Mouse (Mus musculus): ENCODE results near the gene Apba2. TPM values are rescaled to one million over a fixed set of nuclear protein-coding genes. Genes with fewer than 3 reads are reported as not detected.
A peak's percentile ranks its signal among the peaks of the same experiment; 100 is the strongest.

The Apba2 gene
- 3.1 and 3.2 TPM in 2 replicates for polyA plus RNA-seq (2015; fragmentation: Nextera tagmentation; extraction: Ambion mirVana)

DNA sequence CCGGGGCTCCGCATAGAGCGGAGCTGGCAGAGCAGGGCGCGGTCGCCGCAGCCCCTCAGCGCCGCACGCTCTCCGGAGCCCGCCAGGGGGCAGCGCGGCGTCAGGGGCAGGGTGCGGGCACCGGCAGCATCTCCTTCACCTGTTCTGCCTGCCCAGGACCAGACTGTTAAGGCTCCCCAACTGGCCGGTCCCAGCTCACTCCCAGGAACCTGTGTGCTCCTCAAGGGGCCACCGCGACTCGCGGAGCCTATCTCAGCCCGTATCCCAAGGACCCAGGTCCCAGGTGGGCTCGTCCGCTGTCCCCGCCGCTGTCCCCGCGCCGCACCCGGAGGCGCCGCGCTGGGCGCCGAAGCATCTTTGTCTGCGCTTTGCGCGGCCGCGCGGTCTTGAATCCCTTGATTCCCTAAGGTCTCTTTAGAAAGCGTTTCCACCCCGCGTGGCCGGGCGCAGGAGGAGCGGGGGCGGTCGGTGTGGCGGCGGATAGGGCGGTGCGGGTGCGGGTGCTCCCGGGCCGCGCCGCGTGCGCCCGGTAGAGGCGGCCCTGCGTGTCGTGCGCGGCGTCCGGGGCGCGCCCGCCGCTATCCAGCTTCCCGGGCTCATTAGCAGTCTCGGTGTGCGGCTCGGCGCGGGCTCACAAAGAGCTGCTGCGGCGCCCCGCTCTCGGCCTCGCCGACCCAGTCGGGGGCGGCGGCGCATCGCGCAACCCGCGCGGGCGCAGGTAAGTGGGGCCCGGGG is at the start of gene Apba2:
Gene Apba2 (plus strand): TSS at position 171 of the 735 bp plus-strand sequence.
- Histone ChIP-seq H3K36me3 (ENCODE audit: insufficient read depth, low read length) (no peaks in the 10 kb centered on the region), H3K9ac (replicated peaks; ENCODE audit: low read length) (peak within 1 kb of the TSS; percentile 68), H3K4me2 (replicated peaks; ENCODE audit: low read depth, low read length) (peak within 1 kb of the TSS; percentile 93), H3K4me3 (ENCODE audit: low read length) (peak within 1 kb of the TSS; percentile 58), H3K4me1 (ENCODE audit: insufficient read depth, low read length) (peaks cover 7% of the 10 kb centered on the region), H3K27ac (ENCODE audit: low read length) (no peak within 1 kb of the TSS), H3K27me3 (ENCODE audit: insufficient read depth, low read length) (peaks cover 40% of the 10 kb centered on the region), H3K9me3 (ENCODE audit: low read length) (peaks cover 4% of the 10 kb centered on the region; the same call in 1 of the 2 replicates)
- peak; percentile 77 for ATAC-seq (ENCODE audit: low FRiP score, low TSS enrichment)
- WGBS: under 1% methylated on average over 87 of the region's 96 CpGs

DNA sequence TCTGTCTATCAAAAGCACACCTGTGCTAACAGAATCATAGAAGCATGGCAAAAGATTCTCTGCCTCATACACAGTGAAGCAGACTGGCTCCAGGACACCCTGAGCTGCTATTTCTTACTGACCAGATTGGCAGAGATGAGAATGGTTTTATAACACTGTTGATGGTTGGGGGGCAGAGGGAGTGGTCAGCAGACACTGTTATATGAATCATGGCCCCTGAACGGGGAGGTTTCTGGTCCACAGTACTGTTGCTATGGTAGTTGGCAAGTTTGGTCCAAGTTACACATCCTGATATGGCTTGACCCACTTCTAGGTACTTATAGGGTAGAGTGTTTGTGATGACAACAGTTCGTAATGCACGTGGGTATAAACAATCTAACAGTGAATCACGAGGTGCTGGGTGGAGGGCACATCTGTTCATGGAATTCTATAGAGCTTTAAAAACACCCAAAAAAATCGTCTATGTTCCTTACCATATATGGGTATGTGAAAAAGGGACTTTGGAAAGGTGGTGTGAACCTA is 49.6 kb upstream of the Apba2 start:
- no peak overlapping the region for H3K27ac ChIP-seq (ENCODE audit: low read length)
- no peaks in the 10 kb centered on the region for H3K9me3 ChIP-seq (ENCODE audit: low read length)
- no peak for ATAC-seq (ENCODE audit: low FRiP score, low TSS enrichment)
- no peak overlapping the region for H3K4me2 ChIP-seq (replicated peaks; ENCODE audit: low read depth, low read length)
- H3K36me3 ChIP-seq (ENCODE audit: insufficient read depth, low read length): no peaks in the 10 kb centered on the region
- WGBS: 79% methylated on average over 5 of the region's 5 CpGs
- H3K27me3 ChIP-seq (ENCODE audit: insufficient read depth, low read length): no peaks in the 10 kb centered on the region
- H3K4me1 ChIP-seq (ENCODE audit: insufficient read depth, low read length): no peaks in the 10 kb centered on the region
- no peak overlapping the region for H3K4me3 ChIP-seq (ENCODE audit: low read length)
- H3K9ac ChIP-seq (replicated peaks; ENCODE audit: low read length): no peak overlapping the region

DNA sequence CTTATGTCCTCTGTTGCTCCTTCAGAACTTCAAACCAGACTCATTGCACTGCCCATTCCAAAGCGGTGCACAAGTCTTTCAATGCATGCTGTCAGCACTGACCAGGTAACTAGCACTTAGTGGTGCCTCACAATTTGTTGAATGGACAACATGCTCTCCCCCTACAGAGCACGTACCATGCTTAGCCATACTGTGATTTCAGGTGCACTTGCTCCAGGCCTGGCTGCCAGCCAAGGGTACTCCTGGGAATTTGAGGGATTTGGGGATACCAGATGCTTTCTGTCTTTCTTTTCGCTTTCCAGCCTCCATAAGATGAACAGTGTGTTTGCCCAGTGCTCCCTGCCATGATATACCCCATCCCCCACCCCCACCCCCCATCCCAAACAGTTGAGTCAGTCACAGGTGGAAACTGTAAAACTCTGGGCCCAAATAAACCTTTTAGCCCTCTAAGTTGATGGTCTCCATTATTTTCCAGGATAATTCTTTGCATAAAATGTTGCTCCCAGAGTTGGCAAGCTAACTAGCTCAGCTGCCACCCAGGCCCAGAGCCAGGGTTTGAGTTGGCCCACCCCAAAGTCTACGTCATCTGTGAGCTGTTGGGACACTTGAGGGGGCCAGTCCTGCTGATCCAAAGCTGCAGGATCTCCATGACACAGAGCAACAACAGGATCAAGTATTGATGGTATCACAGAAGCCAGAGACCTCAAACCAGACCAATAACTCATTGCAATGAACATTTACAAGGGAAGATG is 48.9 kb upstream of the Apba2 start:
- Histone ChIP-seq H3K9ac (replicated peaks; ENCODE audit: low read length) (no peak overlapping the region), H3K27me3 (ENCODE audit: insufficient read depth, low read length) (no peaks in the 10 kb centered on the region), H3K4me2 (replicated peaks; ENCODE audit: low read depth, low read length) (no peak overlapping the region), H3K36me3 (ENCODE audit: insufficient read depth, low read length) (no peaks in the 10 kb centered on the region), H3K9me3 (ENCODE audit: low read length) (no peaks in the 10 kb centered on the region), H3K27ac (ENCODE audit: low read length) (no peak overlapping the region), H3K4me3 (ENCODE audit: low read length) (no peak overlapping the region), H3K4me1 (ENCODE audit: insufficient read depth, low read length) (no peaks in the 10 kb centered on the region)
- no peak for ATAC-seq (ENCODE audit: low FRiP score, low TSS enrichment)
- 70% methylated on average over 4 of the region's 4 CpGs for WGBS

DNA sequence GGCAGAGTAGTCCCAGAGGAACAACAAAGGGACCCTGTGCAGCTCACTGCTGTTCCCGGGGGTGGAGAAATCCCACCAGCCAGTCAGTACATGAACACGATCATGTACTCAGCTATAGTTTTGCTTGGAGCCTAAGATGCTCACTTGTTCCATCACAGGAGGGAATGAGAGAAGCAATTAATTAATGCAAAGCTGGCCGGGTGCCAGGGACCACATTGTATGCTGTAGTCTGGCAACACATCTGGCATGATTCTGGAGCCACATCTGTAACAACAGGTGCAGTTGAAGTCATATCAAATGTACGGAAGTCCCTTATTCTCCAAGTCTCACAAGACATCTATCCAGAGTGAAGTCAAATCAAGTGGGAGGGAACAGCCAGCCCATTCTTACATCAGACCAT is 45.3 kb upstream of the Apba2 start:
- Histone ChIP-seq H3K4me1 (ENCODE audit: insufficient read depth, low read length) (no peaks in the 10 kb centered on the region), H3K4me2 (replicated peaks; ENCODE audit: low read depth, low read length) (no peak overlapping the region), H3K4me3 (ENCODE audit: low read length) (no peak overlapping the region), H3K9ac (replicated peaks; ENCODE audit: low read length) (no peak overlapping the region), H3K9me3 (ENCODE audit: low read length) (no peaks in the 10 kb centered on the region), H3K27ac (ENCODE audit: low read length) (no peak overlapping the region), H3K27me3 (ENCODE audit: insufficient read depth, low read length) (no peaks in the 10 kb centered on the region), H3K36me3 (ENCODE audit: insufficient read depth, low read length) (no peaks in the 10 kb centered on the region)
- WGBS: 82% methylated on average over 4 of the region's 4 CpGs
- ATAC-seq (ENCODE audit: low FRiP score, low TSS enrichment): no peak

DNA sequence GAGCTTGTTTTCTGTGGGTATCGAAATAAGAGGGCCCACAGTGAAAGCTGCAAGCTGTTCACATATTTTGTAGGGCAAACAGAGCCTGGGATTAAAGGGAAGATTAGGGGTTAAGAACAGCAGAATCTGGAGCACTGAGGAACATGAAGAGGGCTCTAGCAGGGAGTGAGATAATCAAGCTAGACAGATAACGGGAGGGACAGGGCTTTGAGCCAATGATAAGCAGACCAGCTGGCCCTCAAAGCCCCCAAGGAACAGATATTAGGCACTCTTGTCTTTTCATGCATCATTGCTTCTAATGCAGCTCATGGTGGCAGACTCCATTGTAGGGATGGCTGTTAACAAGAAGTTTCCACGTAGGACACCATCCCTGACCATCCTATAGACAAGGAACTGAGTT is 44.8 kb upstream of the Apba2 start:
- Histone ChIP-seq H3K4me2 (replicated peaks; ENCODE audit: low read depth, low read length) (no peak overlapping the region), H3K27me3 (ENCODE audit: insufficient read depth, low read length) (no peaks in the 10 kb centered on the region), H3K9ac (replicated peaks; ENCODE audit: low read length) (no peak overlapping the region), H3K27ac (ENCODE audit: low read length) (no peak overlapping the region), H3K36me3 (ENCODE audit: insufficient read depth, low read length) (no peaks in the 10 kb centered on the region), H3K4me1 (ENCODE audit: insufficient read depth, low read length) (no peaks in the 10 kb centered on the region), H3K4me3 (ENCODE audit: low read length) (no peak overlapping the region), H3K9me3 (ENCODE audit: low read length) (no peaks in the 10 kb centered on the region)
- WGBS: 68% methylated on average over 3 of the region's 3 CpGs
- no peak for ATAC-seq (ENCODE audit: low FRiP score, low TSS enrichment)

DNA sequence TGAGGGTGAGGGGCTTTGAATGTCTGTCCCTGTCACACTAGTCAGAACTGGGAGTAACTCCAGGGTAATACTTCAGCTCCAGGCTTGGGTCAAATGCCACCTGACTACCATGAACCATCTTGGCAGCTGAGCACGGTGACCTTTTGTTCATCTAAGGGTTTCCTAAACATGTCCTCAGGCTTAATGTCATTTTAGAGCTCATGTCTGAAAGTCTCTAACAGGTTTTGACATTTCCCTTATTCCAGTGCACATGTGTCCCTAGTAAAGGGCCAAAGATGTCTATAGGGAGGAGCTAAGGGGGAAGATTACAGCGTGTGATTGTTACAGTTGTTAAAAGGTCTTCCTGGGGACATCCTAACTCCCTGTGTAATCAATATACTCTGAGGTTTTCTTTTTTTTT is 43.7 kb upstream of the Apba2 start:
- WGBS: 86% methylated on average over 2 of the region's 2 CpGs
- no peaks in the 10 kb centered on the region for H3K27me3 ChIP-seq (ENCODE audit: insufficient read depth, low read length)
- H3K27ac ChIP-seq (ENCODE audit: low read length): no peak overlapping the region
- no peaks in the 10 kb centered on the region for H3K9me3 ChIP-seq (ENCODE audit: low read length)
- H3K9ac ChIP-seq (replicated peaks; ENCODE audit: low read length): no peak overlapping the region
- ATAC-seq (ENCODE audit: low FRiP score, low TSS enrichment): no peak
- H3K4me1 ChIP-seq (ENCODE audit: insufficient read depth, low read length): no peaks in the 10 kb centered on the region
- H3K4me3 ChIP-seq (ENCODE audit: low read length): no peak overlapping the region
- no peak overlapping the region for H3K4me2 ChIP-seq (replicated peaks; ENCODE audit: low read depth, low read length)
- no peaks in the 10 kb centered on the region for H3K36me3 ChIP-seq (ENCODE audit: insufficient read depth, low read length)

DNA sequence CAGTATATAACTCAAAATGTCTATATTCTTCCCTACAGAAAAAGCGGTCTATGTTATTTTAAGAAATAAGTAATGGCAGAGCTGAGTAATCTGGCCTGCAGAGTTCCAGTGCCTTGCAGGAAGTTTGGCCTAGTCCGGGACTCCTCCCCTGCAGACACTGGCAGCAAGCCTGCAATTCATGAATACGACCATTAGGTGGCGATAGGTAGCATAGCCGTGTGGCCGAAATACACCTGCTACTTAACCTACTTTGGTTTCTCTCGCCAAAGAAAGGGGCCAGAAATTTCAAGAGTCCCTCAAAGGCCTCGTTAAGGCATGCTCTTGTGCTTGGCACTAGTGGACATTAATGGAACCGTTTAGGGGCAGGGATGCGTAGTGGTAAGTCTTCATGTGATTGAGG is 4.1 kb upstream of the Apba2 start:
- ATAC-seq (ENCODE audit: low FRiP score, low TSS enrichment): no peak
- H3K4me1 ChIP-seq (ENCODE audit: insufficient read depth, low read length): peaks cover 4% of the 10 kb centered on the region
- peaks cover 4% of the 10 kb centered on the region; the same call in 1 of the 2 replicates for H3K9me3 ChIP-seq (ENCODE audit: low read length)
- peaks cover 21% of the 10 kb centered on the region for H3K27me3 ChIP-seq (ENCODE audit: insufficient read depth, low read length)
- H3K27ac ChIP-seq (ENCODE audit: low read length): no peak overlapping the region
- H3K4me2 ChIP-seq (replicated peaks; ENCODE audit: low read depth, low read length): no peak overlapping the region
- H3K36me3 ChIP-seq (ENCODE audit: insufficient read depth, low read length): no peaks in the 10 kb centered on the region
- H3K4me3 ChIP-seq (ENCODE audit: low read length): no peak overlapping the region
- H3K9ac ChIP-seq (replicated peaks; ENCODE audit: low read length): no peak overlapping the region
- 42% methylated on average over 10 of the region's 10 CpGs for WGBS

DNA sequence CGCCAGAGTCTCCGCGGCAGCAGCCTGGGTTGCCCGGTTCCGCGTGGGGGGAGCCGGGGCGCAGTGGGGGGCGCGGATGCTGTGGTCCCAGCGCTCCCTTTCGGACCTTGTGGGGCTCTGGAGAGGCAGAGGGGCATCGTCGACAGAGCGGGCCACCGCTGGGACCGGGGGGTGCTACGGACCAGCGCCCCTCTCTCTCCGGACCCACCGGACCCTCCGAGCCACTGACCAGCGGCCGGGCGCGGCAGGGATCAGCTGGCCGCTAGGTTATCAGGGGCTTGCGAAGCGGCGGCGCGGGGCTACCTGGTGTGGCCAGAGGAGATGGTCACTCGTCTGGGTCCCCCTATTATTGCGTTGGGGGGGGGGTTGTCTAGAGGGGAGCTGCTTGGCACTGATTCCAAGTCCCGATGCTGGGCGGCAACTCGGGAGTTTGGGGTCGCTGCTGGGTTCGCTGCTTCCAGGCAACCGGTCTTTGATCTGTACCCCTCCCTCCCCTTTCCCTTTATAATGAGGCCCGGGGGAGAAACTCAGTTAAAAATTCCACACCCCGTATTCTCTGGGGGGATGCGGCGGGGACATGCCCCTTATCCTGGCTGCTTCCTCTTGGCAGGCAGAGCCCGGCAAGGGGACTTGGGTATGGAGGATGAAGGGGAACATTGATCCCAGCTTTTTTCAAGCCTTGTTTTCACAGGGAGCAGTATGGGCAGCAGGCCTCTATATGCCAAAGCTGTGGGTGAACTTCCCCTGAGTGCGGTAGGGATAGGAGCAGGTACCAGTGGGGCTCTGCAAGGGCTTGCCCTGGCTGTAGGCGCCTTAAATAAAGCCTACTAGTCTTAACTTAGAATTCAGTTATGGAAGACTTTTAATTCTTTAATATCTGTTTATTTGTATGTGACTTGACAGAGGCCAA is 1.0 kb downstream of the Apba2 start:
- H3K9ac ChIP-seq (replicated peaks; ENCODE audit: low read length): peak overlapping the region; percentile 68
- no peaks in the 10 kb centered on the region; the same call in 1 of the 2 replicates for H3K9me3 ChIP-seq (ENCODE audit: low read length)
- no peak overlapping the region for H3K27ac ChIP-seq (ENCODE audit: low read length)
- peaks cover 40% of the 10 kb centered on the region for H3K27me3 ChIP-seq (ENCODE audit: insufficient read depth, low read length)
- no peaks in the 10 kb centered on the region for H3K36me3 ChIP-seq (ENCODE audit: insufficient read depth, low read length)
- 3% methylated on average over 36 of the region's 47 CpGs for WGBS
- peak overlapping the region; percentile 93 for H3K4me2 ChIP-seq (replicated peaks; ENCODE audit: low read depth, low read length)
- peaks cover 7% of the 10 kb centered on the region for H3K4me1 ChIP-seq (ENCODE audit: insufficient read depth, low read length)
- H3K4me3 ChIP-seq (ENCODE audit: low read length): peak overlapping the region; percentile 58
- peak; percentile 8 for ATAC-seq (ENCODE audit: low FRiP score, low TSS enrichment)

DNA sequence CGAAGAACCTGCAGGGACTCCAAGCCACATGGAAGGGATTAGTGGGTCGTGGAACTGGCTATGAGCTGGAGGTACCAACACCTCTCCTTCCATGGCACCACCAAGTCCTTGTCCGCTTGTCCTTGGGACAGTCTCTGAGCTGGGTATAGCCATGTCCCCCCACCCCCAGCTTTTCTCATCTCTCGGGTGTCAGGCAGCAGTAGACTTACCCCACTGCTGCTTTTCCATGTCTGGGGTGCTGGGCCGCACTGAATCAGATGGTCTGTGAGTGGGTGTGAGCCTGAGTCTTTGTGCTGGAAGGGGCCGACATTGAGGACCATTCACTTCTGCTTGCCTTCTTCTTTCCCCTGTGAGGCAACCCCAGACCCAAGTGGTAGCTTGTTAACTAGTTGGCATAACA is 2.1 kb downstream of the Apba2 start:
- no peak overlapping the region for H3K4me2 ChIP-seq (replicated peaks; ENCODE audit: low read depth, low read length)
- peaks cover 7% of the 10 kb centered on the region for H3K4me1 ChIP-seq (ENCODE audit: insufficient read depth, low read length)
- no peaks in the 10 kb centered on the region for H3K9me3 ChIP-seq (ENCODE audit: low read length)
- no peak for ATAC-seq (ENCODE audit: low FRiP score, low TSS enrichment)
- no peak overlapping the region for H3K4me3 ChIP-seq (ENCODE audit: low read length)
- 81% methylated on average over 6 of the region's 6 CpGs for WGBS
- peaks cover 40% of the 10 kb centered on the region for H3K27me3 ChIP-seq (ENCODE audit: insufficient read depth, low read length)
- H3K9ac ChIP-seq (replicated peaks; ENCODE audit: low read length): no peak overlapping the region
- H3K27ac ChIP-seq (ENCODE audit: low read length): no peak overlapping the region
- H3K36me3 ChIP-seq (ENCODE audit: insufficient read depth, low read length): no peaks in the 10 kb centered on the region

All from kidney, embryonic 16.5 days (tissue).